Mouse (Mus musculus): ENCODE data around the gene Adat2. TPM values are rescaled to one million over a fixed set of nuclear protein-coding genes. Genes with fewer than 3 reads are reported as not detected.

The Adat2 gene
- polyA plus RNA-seq, 1 experiment from 2014 or later = 3.8 TPM

DNA sequence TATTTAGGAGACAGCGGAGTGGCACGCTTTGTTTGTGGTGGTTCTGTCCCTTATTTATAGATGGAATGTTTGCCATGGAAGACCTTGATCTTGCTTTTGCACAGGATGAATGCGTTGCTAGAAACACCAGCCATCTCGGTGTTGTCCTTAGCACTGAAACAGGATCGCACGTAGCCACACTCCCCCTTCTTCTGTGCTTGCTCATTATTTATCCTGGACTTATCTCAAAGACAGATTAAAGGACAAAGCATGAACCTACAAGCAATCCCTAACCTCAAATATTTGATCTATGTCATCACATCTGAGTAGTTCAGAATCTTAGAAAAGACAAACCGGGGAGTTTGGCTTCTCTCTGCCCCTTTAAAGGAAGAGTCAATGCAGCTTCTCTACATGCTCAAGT lies 24.4 kb downstream of the Adat2 start:
- Histone ChIP-seq H3K9me3 (replicated peaks; ENCODE audit: control insufficient read depth, low read length) (no peaks in the 10 kb centered on the region), H3K4me2 (ENCODE audit: low read length) (no peak overlapping the region), H3K27me3 (replicated peaks; ENCODE audit: control insufficient read depth, insufficient read depth, low read length) (no peaks in the 10 kb centered on the region), H3K4me3 (ENCODE audit: low read depth, low read length) (no peak overlapping the region), H3K36me3 (ENCODE audit: control insufficient read depth, insufficient read depth, low read length) (no peaks in the 10 kb centered on the region), H3K4me1 (ENCODE audit: control insufficient read depth, insufficient read depth, low read length) (no peaks in the 10 kb centered on the region), H3K9ac (ENCODE audit: low read length) (no peak overlapping the region), H3K27ac (ENCODE audit: low read depth, low read length) (no peak overlapping the region)
- DNase-seq (ENCODE audit: low spot score) (no peak), ATAC-seq (no peak)
- WGBS = 83% methylated on average over 7 of the region's 7 CpGs

DNA sequence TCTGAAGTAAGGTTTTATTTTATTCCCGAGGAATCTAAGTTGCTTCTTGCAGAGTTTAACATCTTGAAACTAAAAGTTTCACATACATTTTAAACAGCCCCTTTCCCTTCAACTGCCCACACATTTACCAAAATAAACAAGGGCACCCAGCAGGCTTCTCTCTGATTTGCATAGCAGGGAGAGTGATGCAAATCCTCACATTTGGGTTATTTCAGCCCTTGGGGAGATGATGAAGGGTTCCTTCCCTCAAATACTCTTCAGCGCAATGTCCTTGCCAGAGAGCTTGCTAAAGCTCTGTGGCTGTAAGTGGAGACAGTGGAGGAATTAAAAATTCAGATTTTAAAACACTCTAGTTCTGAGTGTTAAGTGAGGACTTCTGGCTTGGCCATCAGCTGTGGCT lies 35.2 kb downstream of the Adat2 start:
- Histone ChIP-seq H3K27ac (ENCODE audit: low read depth, low read length) (no peak overlapping the region), H3K4me2 (ENCODE audit: low read length) (no peak overlapping the region), H3K9ac (ENCODE audit: low read length) (no peak overlapping the region), H3K36me3 (ENCODE audit: control insufficient read depth, insufficient read depth, low read length) (no peaks in the 10 kb centered on the region), H3K4me3 (ENCODE audit: low read depth, low read length) (no peak overlapping the region), H3K9me3 (replicated peaks; ENCODE audit: control insufficient read depth, low read length) (no peaks in the 10 kb centered on the region), H3K27me3 (replicated peaks; ENCODE audit: control insufficient read depth, insufficient read depth, low read length) (no peaks in the 10 kb centered on the region), H3K4me1 (ENCODE audit: control insufficient read depth, insufficient read depth, low read length) (no peaks in the 10 kb centered on the region)
- 82% methylated on average over 2 of the region's 2 CpGs for WGBS
- ATAC-seq = no peak
- no peak for DNase-seq (ENCODE audit: low spot score)

DNA sequence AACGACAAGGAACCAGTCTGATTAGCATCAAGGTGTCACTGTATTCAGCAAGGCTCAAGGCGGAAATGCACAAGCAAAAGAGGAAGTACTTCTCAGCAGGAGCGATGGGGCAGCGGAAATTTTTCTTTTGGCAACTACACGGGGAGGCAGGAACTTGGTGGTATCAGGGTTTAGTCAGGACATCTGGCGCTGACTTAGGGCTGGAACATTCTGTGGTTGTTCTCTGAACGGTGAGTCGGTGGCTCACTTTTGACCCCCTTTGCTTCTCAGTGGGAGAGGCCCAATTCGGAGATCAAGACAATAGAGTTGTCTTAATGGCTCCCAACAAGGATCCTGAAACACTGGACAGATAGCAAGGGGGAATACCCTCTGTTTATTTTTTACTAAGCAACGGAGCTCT lies 39.5 kb downstream of the Adat2 start:
- no peak for ATAC-seq
- Histone ChIP-seq H3K4me2 (ENCODE audit: low read length) (no peak overlapping the region), H3K4me1 (ENCODE audit: control insufficient read depth, insufficient read depth, low read length) (no peaks in the 10 kb centered on the region), H3K4me3 (ENCODE audit: low read depth, low read length) (no peak overlapping the region), H3K27ac (ENCODE audit: low read depth, low read length) (no peak overlapping the region), H3K36me3 (ENCODE audit: control insufficient read depth, insufficient read depth, low read length) (no peaks in the 10 kb centered on the region), H3K27me3 (replicated peaks; ENCODE audit: control insufficient read depth, insufficient read depth, low read length) (no peaks in the 10 kb centered on the region), H3K9me3 (replicated peaks; ENCODE audit: control insufficient read depth, low read length) (no peaks in the 10 kb centered on the region), H3K9ac (ENCODE audit: low read length) (no peak overlapping the region)
- WGBS = 90% methylated on average over 10 of the region's 10 CpGs
- no peak for DNase-seq (ENCODE audit: low spot score)

DNA sequence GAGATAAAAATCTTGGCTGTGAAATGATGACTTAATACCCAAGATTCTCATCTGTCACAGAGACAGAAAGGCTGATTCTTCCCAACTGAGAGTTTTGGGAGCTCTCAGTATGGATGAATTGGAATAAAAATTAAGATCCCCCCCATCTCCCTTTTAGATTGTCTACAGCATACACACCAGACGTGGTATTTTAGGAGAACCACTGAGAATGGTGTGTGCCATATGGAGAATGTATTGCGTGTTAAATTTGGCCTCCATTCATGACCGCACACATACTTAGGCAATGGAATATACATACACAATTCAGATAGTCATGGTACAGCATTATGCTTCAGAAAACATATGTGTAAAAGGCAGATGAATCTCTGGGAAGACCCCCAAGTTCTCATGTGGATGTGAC lies 40.8 kb downstream of the Adat2 start:
- Histone ChIP-seq H3K27me3 (replicated peaks; ENCODE audit: control insufficient read depth, insufficient read depth, low read length) (no peaks in the 10 kb centered on the region), H3K4me1 (ENCODE audit: control insufficient read depth, insufficient read depth, low read length) (no peaks in the 10 kb centered on the region), H3K9ac (ENCODE audit: low read length) (no peak overlapping the region), H3K9me3 (replicated peaks; ENCODE audit: control insufficient read depth, low read length) (no peaks in the 10 kb centered on the region), H3K36me3 (ENCODE audit: control insufficient read depth, insufficient read depth, low read length) (no peaks in the 10 kb centered on the region), H3K4me3 (ENCODE audit: low read depth, low read length) (no peak overlapping the region), H3K27ac (ENCODE audit: low read depth, low read length) (no peak overlapping the region), H3K4me2 (ENCODE audit: low read length) (no peak overlapping the region)
- DNase-seq (ENCODE audit: low spot score) = peak; percentile 23
- ATAC-seq = peak; percentile 46; the same call in 1 of the 2 replicates
- WGBS = 78% methylated on average over 3 of the region's 3 CpGs

DNA sequence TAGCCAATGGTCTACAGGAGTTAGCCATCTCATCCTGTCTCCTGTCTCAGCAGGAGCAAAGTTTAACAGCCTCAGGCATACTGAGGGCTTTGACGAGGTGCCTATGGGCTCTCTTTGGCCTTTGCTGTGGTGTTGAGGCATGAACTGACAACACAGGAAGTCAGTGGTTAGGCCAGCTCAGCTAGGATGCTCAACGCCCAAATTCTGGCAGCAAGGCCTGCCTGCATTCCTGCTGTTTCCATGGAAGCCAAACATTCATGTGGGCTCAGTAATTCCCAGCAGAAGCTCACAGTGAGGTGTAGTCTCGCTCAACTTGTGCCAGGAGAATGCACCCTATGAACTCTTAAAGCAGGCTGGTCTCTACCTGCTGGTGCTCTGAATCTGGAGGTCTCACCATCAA lies 43.4 kb downstream of the Adat2 start:
- H3K4me1 ChIP-seq (ENCODE audit: control insufficient read depth, insufficient read depth, low read length) = no peaks in the 10 kb centered on the region
- no peak overlapping the region for H3K9ac ChIP-seq (ENCODE audit: low read length)
- no peak overlapping the region for H3K4me3 ChIP-seq (ENCODE audit: low read depth, low read length)
- ATAC-seq = no peak
- H3K9me3 ChIP-seq (replicated peaks; ENCODE audit: control insufficient read depth, low read length) = no peaks in the 10 kb centered on the region
- H3K27ac ChIP-seq (ENCODE audit: low read depth, low read length) = no peak overlapping the region
- WGBS = 43% methylated on average over 3 of the region's 3 CpGs
- DNase-seq (ENCODE audit: low spot score) = peak; percentile 10
- no peaks in the 10 kb centered on the region for H3K27me3 ChIP-seq (replicated peaks; ENCODE audit: control insufficient read depth, insufficient read depth, low read length)
- H3K36me3 ChIP-seq (ENCODE audit: control insufficient read depth, insufficient read depth, low read length) = no peaks in the 10 kb centered on the region
- no peak overlapping the region for H3K4me2 ChIP-seq (ENCODE audit: low read length)

DNA sequence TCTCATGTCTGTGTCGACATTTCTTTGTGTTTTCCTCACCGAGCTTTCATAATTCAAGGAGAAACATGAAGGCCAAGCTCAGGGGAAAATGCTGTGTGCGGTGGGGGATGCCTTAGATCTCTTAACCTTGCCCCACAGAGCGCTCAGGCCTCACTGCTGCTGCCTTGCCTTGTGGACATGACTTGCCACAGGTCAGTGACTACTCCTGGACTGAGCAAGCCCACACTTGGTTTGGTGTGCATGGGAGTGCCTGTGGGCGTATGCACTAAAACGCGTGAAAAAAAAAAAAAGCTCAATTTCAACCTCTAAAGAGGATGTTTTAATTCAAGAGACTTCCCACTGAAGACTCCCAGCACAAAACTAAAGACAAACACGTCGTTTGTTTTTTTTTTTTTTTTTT lies 44.2 kb downstream of the Adat2 start:
- WGBS = 69% methylated on average over 9 of the region's 9 CpGs
- DNase-seq (ENCODE audit: low spot score) = no peak
- ATAC-seq = no peak
- Histone ChIP-seq H3K27me3 (replicated peaks; ENCODE audit: control insufficient read depth, insufficient read depth, low read length) (no peaks in the 10 kb centered on the region), H3K4me2 (ENCODE audit: low read length) (no peak overlapping the region), H3K4me3 (ENCODE audit: low read depth, low read length) (no peak overlapping the region), H3K27ac (ENCODE audit: low read depth, low read length) (no peak overlapping the region), H3K4me1 (ENCODE audit: control insufficient read depth, insufficient read depth, low read length) (no peaks in the 10 kb centered on the region), H3K9ac (ENCODE audit: low read length) (no peak overlapping the region), H3K36me3 (ENCODE audit: control insufficient read depth, insufficient read depth, low read length) (no peaks in the 10 kb centered on the region), H3K9me3 (replicated peaks; ENCODE audit: control insufficient read depth, low read length) (no peaks in the 10 kb centered on the region)

DNA sequence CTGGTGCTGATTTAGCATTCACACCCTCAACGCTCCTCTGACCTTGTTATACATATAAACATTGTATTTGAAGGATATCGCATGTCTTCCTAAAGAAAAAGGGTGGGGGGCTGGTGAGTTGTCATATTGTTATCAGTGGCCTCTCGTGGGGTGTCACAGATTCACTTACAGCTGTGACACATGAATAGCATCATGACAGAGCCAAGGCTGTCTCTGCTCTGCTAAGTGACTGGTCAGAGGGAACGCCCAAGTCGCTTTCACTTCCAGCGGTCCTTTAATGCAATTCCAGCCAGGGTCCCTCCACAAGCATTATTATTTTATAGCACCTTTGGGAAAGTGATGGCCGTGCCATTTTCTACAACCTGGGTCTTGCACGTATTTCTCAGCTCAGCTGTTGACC lies 44.8 kb downstream of the Adat2 start:
- H3K9ac ChIP-seq (ENCODE audit: low read length) = no peak overlapping the region

DNA sequence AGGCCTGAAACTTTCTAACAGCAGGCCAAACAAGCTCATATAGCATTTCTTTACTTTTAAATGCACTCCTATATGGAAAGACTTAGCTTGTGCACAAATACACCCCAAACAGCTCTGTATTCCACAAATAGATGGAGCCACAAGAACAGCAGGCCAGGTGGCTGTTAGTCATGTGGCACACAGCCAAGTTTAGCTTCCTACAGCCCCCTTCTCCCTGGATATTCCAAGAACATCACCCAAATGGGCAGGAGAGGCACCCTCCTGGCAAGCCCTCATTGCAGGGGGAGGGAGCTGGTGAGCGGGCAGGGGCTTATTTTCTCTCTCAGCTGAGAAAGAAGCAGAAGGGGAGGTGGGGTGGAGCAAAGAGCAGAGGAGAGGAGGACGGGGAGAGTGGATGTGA lies 48.2 kb downstream of the Adat2 start:
- Histone ChIP-seq H3K4me1 (ENCODE audit: control insufficient read depth, insufficient read depth, low read length) (no peaks in the 10 kb centered on the region), H3K9me3 (replicated peaks; ENCODE audit: control insufficient read depth, low read length) (no peaks in the 10 kb centered on the region), H3K9ac (ENCODE audit: low read length) (no peak overlapping the region), H3K4me2 (ENCODE audit: low read length) (no peak overlapping the region), H3K27me3 (replicated peaks; ENCODE audit: control insufficient read depth, insufficient read depth, low read length) (no peaks in the 10 kb centered on the region), H3K27ac (ENCODE audit: low read depth, low read length) (no peak overlapping the region), H3K36me3 (ENCODE audit: control insufficient read depth, insufficient read depth, low read length) (no peaks in the 10 kb centered on the region), H3K4me3 (ENCODE audit: low read depth, low read length) (no peak overlapping the region)
- 60% methylated on average over 2 of the region's 2 CpGs for WGBS
- no peak for DNase-seq (ENCODE audit: low spot score)
- ATAC-seq = no peak

More for the DNA sequence above, 44.8 kb downstream of the Adat2 start:
- Histone ChIP-seq H3K27ac (ENCODE audit: low read depth, low read length) (no peak overlapping the region), H3K27me3 (replicated peaks; ENCODE audit: control insufficient read depth, insufficient read depth, low read length) (no peaks in the 10 kb centered on the region), H3K36me3 (ENCODE audit: control insufficient read depth, insufficient read depth, low read length) (no peaks in the 10 kb centered on the region), H3K9me3 (replicated peaks; ENCODE audit: control insufficient read depth, low read length) (no peaks in the 10 kb centered on the region), H3K4me1 (ENCODE audit: control insufficient read depth, insufficient read depth, low read length) (no peaks in the 10 kb centered on the region), H3K4me3 (ENCODE audit: low read depth, low read length) (no peak overlapping the region), H3K4me2 (ENCODE audit: low read length) (no peak overlapping the region)
- DNase-seq (ENCODE audit: low spot score) (peak; percentile 3), ATAC-seq (no peak; the same call in 1 of the 2 replicates)
- WGBS = 87% methylated on average over 8 of the region's 8 CpGs
